Mouse (Mus musculus) left cerebral cortex, adult 11 months (tissue): ENCODE data around the gene Gprc5c.
A peak's percentile ranks its signal among the peaks of the same experiment; 100 is the strongest.

ENCODE experiments used
- DNase-seq: peaks from one replicate; pipeline ENCODE4 v3.0.0; 2022; ENCODE audit warnings: low spot score

Gprc5c gene

DNA sequence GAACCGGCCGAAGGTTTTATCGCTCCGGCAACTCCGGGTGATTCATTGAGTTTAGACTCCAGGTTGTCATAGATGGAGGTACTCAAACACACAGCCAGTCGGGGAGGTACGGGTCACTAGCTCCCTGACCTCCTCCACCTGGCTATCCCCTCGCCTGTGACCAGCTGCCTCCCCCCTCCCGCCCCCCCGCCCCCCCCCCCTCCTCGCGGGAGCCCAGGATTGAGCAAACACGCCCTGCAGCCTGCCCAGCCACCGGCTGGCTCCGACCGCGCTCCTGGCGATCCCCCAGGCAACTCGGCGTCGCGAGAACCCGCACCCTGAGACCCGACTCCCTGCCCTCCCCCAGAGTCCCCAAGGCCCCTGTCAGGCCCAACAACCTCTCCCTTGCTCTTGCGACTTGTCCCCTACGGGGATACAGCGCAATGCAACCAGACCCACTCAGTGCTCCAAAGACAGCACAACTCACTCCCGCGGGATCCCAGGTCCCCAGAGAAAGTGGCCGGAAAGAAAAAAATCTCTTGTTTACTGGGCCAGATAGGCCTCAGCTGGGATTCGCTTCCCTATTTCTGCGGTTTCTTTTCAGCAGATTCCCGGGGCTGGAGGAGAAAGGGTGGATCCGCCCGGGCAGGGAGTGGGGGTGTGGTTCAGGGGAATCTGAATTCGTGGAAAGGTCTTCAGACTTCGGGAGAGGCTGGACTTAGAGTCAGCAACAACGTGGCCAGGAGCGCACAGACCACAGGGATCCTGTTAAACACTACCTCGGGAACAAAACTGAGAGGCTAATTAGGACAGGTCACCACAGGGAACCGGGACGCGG, at the start of gene Gprc5c:
Gene Gprc5c, plus strand, starts transcription at position 701 of the 817 bp plus-strand sequence.
- DNase-seq = no peak

DNA sequence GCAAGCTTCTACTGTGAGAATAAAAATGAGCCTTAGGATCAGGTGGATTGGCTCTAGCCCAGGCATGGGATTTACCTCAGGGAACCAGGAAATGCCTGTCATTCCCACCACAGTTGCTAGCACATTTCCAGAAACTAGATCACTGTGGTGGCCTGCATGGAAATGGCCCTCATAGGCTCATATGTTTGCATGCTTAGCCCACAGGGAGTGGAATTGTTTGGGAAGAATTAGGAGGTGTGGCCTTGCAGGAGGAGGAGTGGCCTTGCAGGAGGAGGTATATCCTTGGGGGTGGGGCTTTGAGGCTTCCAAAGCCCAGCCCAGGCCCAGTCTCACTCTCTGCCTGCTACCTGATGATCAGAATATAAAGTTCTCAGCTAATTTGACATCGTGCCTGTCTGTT, 49.0 kb upstream of the Gprc5c start:
- no peak for DNase-seq

DNA sequence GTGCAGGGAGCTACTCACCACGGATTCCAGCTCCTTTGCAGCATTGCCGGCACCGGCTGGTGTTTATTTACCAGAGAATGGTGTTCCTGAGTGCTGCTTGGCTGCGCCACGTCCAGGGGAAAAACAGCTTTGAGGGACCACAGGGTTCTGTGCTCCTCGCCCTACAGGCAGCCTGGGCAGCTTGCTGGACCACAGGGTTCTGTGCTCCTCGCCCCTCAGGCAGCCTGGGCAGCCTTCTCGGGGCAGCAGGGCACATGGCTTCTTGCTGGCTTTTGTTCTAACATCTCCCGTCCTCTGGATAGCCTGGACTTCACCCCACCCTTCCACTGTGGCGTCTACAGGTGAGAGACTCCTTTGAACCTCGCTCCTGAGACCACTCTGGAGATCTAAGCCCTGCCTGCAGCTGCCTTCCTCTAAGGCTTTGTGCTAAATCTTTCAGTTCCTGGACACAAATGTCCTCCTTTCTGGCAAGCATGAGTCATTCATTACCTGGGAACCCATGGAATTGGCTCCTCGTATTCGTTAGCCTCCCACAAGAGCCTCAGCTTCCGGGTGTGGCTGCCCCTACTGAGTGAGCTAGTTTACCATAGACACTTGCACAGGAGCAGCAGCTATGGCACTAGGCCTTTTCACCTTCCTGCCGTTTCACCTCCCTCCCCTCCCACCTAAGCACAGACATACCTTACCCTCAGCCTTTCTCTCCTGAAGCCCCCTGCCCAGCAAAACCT, 48.2 kb upstream of the Gprc5c start:
- DNase-seq = no peak

DNA sequence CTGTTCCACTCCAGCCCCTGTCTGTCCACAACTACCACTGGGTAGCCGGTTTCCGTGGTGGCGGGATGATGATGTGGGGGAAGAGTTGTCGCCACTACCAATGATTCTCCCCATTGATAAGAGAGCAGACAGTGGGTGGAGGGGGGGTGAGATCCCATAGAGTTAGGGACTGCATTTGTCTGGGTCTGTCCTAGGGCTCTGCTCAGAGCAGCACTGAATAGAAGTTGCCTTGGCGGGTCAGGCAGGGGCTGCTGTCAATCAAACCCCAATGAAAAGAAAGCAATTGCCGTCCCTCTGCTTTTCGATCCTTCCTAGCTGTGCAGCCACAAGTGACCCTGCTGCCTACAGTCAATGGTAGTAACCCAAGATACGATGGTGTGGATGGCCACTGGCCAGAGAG, 47.0 kb upstream of the Gprc5c start:
- DNase-seq = no peak

DNA sequence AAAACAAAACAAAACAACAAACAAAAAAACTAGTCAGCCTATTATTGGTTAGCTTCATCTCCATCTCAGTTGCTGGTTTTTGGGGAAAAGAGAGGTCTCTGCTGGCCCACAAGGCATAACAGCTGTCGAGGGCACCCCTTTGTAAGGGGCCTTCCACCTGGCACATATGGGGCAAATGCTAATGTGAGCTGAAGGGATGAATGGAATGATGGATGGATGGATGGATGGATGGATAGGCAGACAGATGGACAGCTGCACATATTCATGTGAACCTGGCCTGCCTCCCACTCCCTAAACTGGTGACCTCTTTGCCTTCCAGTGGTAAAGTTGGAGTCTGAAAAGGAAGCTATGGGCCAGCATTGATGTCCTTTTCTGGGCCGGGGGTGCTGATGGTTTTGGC, 43.9 kb upstream of the Gprc5c start:
- no peak for DNase-seq

GRCm38 (mm10) chr11:114807686-114808427, 43.1 kb upstream of the Gprc5c start:
- DNase-seq = no peak

- no peak for DNase-seq
These were observed 41.6 kb upstream of the Gprc5c start for GRCm38 (mm10) chr11:114809371-114809770.

DNA sequence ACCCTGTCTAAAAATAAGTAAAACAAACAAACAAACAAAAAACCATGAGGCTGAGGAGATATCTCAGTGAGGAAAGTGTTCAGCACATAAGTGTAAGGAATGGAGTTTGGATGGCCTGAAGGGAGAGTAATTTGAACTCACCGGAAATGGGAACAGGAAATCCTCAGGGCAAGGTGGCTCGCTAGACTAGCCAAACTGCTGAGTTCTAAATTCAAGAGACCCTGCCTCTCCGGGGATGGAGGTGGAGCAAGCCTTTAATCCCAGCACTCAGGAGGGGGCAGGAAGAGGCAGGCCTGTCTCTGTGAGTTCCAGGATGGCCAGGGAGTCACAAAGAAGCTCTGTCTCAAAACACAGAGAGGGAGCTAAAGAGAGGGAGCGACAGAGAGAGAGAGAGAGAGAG, 40.6 kb upstream of the Gprc5c start:
- DNase-seq = no peak

GRCm38 (mm10) chr11:114812731-114813240, 38.2 kb upstream of the Gprc5c start:
- peak; percentile 77 for DNase-seq

DNA sequence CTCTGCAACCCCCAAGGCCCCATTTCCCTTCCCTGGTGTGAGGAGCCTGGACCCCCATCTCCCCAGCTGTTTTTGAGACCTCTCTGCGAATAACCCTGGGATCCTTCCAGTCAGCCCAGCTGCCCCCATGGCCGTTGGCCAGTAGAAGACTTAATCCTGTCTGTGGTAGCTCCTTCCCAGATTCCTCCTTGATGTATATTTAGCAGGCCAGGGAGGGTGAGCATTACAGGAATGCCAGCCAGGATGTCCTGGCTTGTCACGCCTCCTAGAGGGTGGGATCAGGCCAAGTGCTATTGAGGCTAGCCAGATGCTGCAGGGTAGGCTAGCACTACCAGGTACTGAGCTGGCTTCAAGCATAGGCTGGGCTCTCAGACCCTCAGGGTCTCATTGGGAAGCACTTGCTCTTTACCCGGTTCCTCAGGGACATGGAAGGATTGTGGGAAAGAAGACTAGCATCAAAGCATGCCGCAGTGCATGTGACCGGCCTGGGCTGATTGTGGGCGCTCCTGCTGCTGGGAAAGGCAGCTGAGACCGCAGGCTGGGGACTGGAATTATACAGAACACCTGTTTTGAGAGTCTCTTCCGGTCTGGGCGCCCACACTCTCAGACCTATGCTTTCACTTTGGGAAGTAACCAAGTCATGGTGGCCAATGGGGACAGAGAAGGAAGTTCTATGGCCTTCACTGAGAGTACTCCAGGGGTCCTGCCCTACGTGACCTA, 35.9 kb upstream of the Gprc5c start:
- no peak for DNase-seq

- no peak for DNase-seq
These were observed 34.0 kb upstream of the Gprc5c start for GRCm38 (mm10) chr11:114816934-114817333.

DNA sequence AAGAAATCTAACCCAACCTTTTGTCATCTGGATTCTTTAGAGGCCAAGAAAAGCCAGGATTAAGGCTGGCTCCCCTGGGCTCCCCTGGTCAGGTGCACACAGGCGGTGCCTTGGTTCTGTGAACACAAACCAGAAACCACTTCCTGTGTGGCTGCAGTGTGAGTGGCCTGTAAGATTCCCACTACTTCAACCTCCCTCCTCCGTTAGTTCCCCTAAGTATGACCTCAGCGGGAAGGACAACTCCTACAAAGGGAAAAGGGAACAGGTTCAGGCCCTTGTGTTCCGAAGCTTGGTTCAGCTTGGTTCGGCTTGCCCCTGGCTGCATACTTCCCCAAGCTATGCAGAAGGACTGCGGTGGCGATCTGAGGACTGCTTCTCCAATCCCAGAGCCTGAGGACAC, 32.8 kb upstream of the Gprc5c start:
- DNase-seq = no peak

- DNase-seq = no peak
These were observed 31.8 kb upstream of the Gprc5c start for GRCm38 (mm10) chr11:114819110-114819509.

DNA sequence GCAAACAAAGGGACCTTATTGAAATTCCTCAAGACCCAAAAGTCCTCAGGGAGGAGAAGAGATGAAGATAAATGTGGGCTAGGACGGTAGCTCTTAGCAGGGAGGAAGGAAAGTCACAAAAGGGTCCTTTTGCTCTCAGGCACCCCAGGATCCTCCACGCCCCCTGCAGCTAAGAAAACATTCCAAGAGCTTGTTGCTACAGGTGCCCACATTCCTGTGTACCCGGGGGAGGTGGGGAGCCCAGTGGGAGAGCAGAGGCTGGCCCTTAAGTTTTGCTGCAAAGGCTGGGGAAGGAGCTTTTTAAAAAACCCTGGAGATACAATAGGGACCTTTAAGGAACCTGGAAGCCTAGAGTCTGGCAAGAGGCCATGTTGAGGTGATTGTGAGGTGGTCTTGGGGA, 30.5 kb upstream of the Gprc5c start:
- DNase-seq = no peak

- DNase-seq = no peak
These were observed 29.6 kb upstream of the Gprc5c start for GRCm38 (mm10) chr11:114821325-114821724.

- peak; percentile 75 for DNase-seq
These were observed 28.2 kb upstream of the Gprc5c start for GRCm38 (mm10) chr11:114822727-114823126.

DNA sequence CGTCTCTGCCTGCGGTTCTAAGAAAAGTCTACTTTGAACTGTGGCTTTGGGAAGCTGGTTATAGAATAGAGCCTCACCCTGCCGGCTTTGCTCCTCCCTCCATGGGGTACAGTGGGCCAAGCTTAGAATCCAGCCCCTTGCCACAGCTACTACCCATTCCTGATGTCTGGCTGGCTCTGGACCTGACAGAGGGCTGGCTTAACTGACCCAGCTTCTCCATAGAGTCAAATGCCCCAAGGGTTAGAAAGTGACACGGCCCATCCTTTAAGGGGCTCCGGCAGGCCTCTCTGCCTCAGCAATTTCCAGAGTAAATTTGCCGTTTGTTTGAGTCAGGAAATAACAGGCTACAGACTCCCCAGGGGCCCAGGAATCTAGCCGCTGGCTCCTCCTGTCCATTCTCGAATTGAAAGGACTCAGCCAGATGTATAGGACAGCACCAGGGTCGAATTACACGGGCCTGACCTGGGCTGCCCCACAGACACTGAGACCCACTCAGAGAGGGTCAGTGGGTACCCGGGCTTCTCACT, 27.7 kb upstream of the Gprc5c start:
- no peak for DNase-seq

DNA sequence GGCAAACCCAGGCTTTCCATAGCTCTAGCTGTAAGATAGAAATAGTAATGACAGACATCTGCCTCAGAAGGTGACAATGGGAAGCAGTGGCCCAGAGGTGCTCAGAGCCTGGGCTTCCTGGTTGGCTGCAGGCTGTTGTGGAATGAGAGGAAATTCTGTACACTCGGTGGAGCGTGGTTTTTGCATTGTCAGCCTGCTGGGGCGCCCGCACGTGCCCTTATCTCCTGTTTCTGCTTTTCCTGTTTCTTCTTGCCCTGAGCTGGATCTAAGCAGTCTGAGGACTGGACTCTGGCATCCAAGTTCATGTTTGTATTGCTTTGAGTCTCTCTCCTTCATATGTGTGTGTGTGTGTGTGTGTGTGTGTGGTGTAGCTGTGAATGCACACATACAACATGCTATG, 24.3 kb upstream of the Gprc5c start:
- no peak for DNase-seq

GRCm38 (mm10) chr11:114829499-114830432, 21.2 kb upstream of the Gprc5c start:
- DNase-seq = no peak

DNA sequence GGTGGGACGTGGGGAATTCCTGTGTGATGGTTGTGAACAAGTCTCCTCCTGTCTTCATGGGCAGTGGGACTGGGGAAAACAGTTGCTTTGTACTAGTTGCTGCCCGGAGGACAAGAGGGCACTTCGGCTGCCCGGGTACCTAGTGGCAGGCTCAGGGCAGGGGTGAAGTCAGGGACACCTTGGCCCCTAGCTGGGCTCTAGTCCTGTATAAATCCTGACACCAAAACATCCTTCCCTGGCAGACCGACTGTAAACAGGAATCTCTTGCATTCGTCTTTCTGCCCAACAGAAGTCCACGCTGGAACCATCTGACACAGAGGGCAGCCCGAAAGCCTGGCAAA, 20.5 kb upstream of the Gprc5c start:
- no peak for DNase-seq

- DNase-seq = no peak
These were observed 17.8 kb upstream of the Gprc5c start for GRCm38 (mm10) chr11:114833166-114833565.
